In genomic region chr8:87461801-87462200, GRCm38 (mm10) we compare ENCODE assay signal across 23 mouse cellular contexts. TPM values are rescaled to one million over a fixed set of nuclear protein-coding genes. Genes with fewer than 3 reads are reported as not detected.
"Had no signal": no experiment of that assay in that cellular context is flagged by ENCODE, and none has a peak within 500 bp of the region (broad histone marks: within the 10 kb centered on the region; RNA-seq: fewer than 3 reads in every experiment).

No protein-coding gene starts in this region.

- H3K36me3 ChIP-seq: limb, embryonic 12.5 days; limb, embryonic 15.5 days; neural tube, embryonic 12.5 days; neural tube, embryonic 15.5 days; stomach, embryonic 15.5 days had no signal

- ATAC-seq: liver, postnatal 0 days; lung, postnatal 0 days had no signal

- H3K27ac ChIP-seq: limb, embryonic 12.5 days; limb, embryonic 15.5 days; liver, embryonic 14.5 days; macrophage; neural tube, embryonic 12.5 days; neural tube, embryonic 15.5 days; stomach, embryonic 15.5 days had no signal

- H3K4me1 ChIP-seq: limb, embryonic 12.5 days; limb, embryonic 15.5 days; neural tube, embryonic 12.5 days; stomach, embryonic 15.5 days had no signal

- H3K4me3 ChIP-seq: limb, embryonic 12.5 days; limb, embryonic 15.5 days; neural tube, embryonic 12.5 days; neural tube, embryonic 15.5 days; stomach, embryonic 15.5 days had no signal

- H3K9ac ChIP-seq: limb, embryonic 12.5 days; limb, embryonic 15.5 days; liver, embryonic 14.5 days; liver, postnatal 0 days; lung, embryonic 14.5 days; neural tube, embryonic 12.5 days; neural tube, embryonic 15.5 days; stomach, embryonic 15.5 days had no signal

- H3K9me3 ChIP-seq: limb, embryonic 12.5 days; limb, embryonic 15.5 days; neural tube, embryonic 12.5 days; neural tube, embryonic 15.5 days; stomach, embryonic 15.5 days had no signal

- H3K4me2 ChIP-seq: limb, embryonic 12.5 days; limb, embryonic 15.5 days; liver, embryonic 11.5 days; lung, embryonic 14.5 days; midbrain, embryonic 11.5 days; neural tube, embryonic 12.5 days; neural tube, embryonic 15.5 days; stomach, embryonic 15.5 days had no signal

- DNase-seq: kidney, adult 2 months; kidney, postnatal 10 days; kidney, postnatal 36 days; left cerebral cortex, postnatal 4 days; liver, postnatal 0 days; lung, embryonic 14.5 days; midbrain, embryonic 14.5 days; right cerebral cortex, adult 18-20 months; right cerebral cortex, postnatal 14 days; right cerebral cortex, postnatal 4 days; thymus, adult 2 months; thymus, postnatal 14 days; thymus, postnatal 4 days had no signal

RNA-seq across cellular contexts. Expression of gene Cbln1, which starts 10.6 kb away (rescaled TPM):
- polyA plus RNA-seq: liver, postnatal 0 days; lung, embryonic 14.5 days; lung, postnatal 0 days; macrophage had no signal
